Mouse (Mus musculus): Measurements from ENCODE around the gene Spn. TPM values are rescaled to one million over a fixed set of nuclear protein-coding genes. Genes with fewer than 3 reads are reported as not detected.
"Not testable (repeated sequence)": the region's sequence is repeated elsewhere in the genome, so short reads cannot be mapped to it uniquely, and the experiment has no call there.

Gene Spn
- total RNA-seq (2021): under 1 TPM; 0.12 to 0.25 TPM

GRCm38 (mm10) chr7:127137262-127138017, at the start of gene Spn:
Gene Spn, minus strand, starts transcription at chr7:127137823.
- DNase-seq (ENCODE audit: low spot score in 2 of 2): no peak
- intact Hi-C loops (cut with DNase I): no loop called here

GRCm38 (mm10) chr7:127187351-127187750, 49.7 kb upstream of the Spn start:
- intact Hi-C loops (cut with DNase I): loop anchor here (5.0 to 10.0 kb wide), 2 partner anchors 70 to 373 kb away; no protein-coding TSS in a partner anchor
- no peak for DNase-seq (ENCODE audit: low spot score in 2 of 2)

GRCm38 (mm10) chr7:127185601-127186000, 48.0 kb upstream of the Spn start:
- intact Hi-C loops (cut with DNase I): loop anchor here (5.0 to 10.0 kb wide), 2 partner anchors 68 to 371 kb away; no protein-coding TSS in a partner anchor
- no peak for DNase-seq (ENCODE audit: low spot score in 2 of 2)

GRCm38 (mm10) chr7:127184720-127185119, 47.1 kb upstream of the Spn start:
- no peak for DNase-seq (ENCODE audit: low spot score in 2 of 2)
- intact Hi-C loops (cut with DNase I): loop anchor here (5.0 to 10.0 kb wide), 2 partner anchors 67 to 370 kb away; no protein-coding TSS in a partner anchor

GRCm38 (mm10) chr7:127183828-127184227, 46.2 kb upstream of the Spn start:
- no peak for DNase-seq (ENCODE audit: low spot score in 2 of 2)
- intact Hi-C loops (cut with DNase I): loop anchor here (10.0 kb wide), 1 partner anchor 369 kb away; no protein-coding TSS in a partner anchor

- no peak for DNase-seq (ENCODE audit: low spot score in 2 of 2)
- intact Hi-C loops (cut with DNase I): loop anchor here (10.0 kb wide), 1 partner anchor 369 kb away; no protein-coding TSS in a partner anchor
Measured at GRCm38 (mm10) chr7:127183345-127183744, 45.7 kb upstream of the Spn start.

- not testable (repeated sequence) for DNase-seq (ENCODE audit: low spot score in 2 of 2)
- intact Hi-C loops (cut with DNase I): loop anchor here (10.0 kb wide), 1 partner anchor 367 kb away; no protein-coding TSS in a partner anchor
Measured at GRCm38 (mm10) chr7:127181724-127182123, 44.1 kb upstream of the Spn start.

GRCm38 (mm10) chr7:127180783-127181182, 43.2 kb upstream of the Spn start:
- intact Hi-C loops (cut with DNase I): loop anchor here (10.0 kb wide), 1 partner anchor 366 kb away; no protein-coding TSS in a partner anchor
- no peak for DNase-seq (ENCODE audit: low spot score in 2 of 2)

- no peak for DNase-seq (ENCODE audit: low spot score in 2 of 2)
- intact Hi-C loops (cut with DNase I): loop anchor here (10.0 kb wide), 1 partner anchor 112 kb away; no protein-coding TSS in a partner anchor
Measured at GRCm38 (mm10) chr7:127176937-127177336, 39.3 kb upstream of the Spn start.

GRCm38 (mm10) chr7:127166501-127166900, 28.9 kb upstream of the Spn start:
- intact Hi-C loops (cut with DNase I): no loop called here
- DNase-seq (ENCODE audit: low spot score in 2 of 2): no peak

GRCm38 (mm10) chr7:127165607-127166493, 28.2 kb upstream of the Spn start:
- no peak for DNase-seq (ENCODE audit: low spot score in 2 of 2)
- intact Hi-C loops (cut with DNase I): no loop called here

GRCm38 (mm10) chr7:127164002-127164401, 26.4 kb upstream of the Spn start:
- DNase-seq (ENCODE audit: low spot score in 2 of 2): no peak
- intact Hi-C loops (cut with DNase I): no loop called here

GRCm38 (mm10) chr7:127162546-127162945, 24.9 kb upstream of the Spn start:
- no peak for DNase-seq (ENCODE audit: low spot score in 2 of 2)
- intact Hi-C loops (cut with DNase I): no loop called here

GRCm38 (mm10) chr7:127157548-127157947, 19.9 kb upstream of the Spn start:
- intact Hi-C loops (cut with DNase I): no loop called here
- DNase-seq (ENCODE audit: low spot score in 2 of 2): no peak

GRCm38 (mm10) chr7:127153477-127153876, 15.9 kb upstream of the Spn start:
- intact Hi-C loops (cut with DNase I): no loop called here
- DNase-seq (ENCODE audit: low spot score in 2 of 2): no peak

GRCm38 (mm10) chr7:127152464-127152863, 14.8 kb upstream of the Spn start:
- no peak for DNase-seq (ENCODE audit: low spot score in 2 of 2)
- intact Hi-C loops (cut with DNase I): no loop called here

GRCm38 (mm10) chr7:127147901-127148300, 10.3 kb upstream of the Spn start:
- intact Hi-C loops (cut with DNase I): no loop called here
- no peak for DNase-seq (ENCODE audit: low spot score in 2 of 2)

- intact Hi-C loops (cut with DNase I): no loop called here
- no peak for DNase-seq (ENCODE audit: low spot score in 2 of 2)
Measured at GRCm38 (mm10) chr7:127146267-127146603, 8.6 kb upstream of the Spn start.

GRCm38 (mm10) chr7:127145387-127146266, 8.0 kb upstream of the Spn start:
- intact Hi-C loops (cut with DNase I): no loop called here

More at GRCm38 (mm10) chr7:127145387-127146266, 8.0 kb upstream of the Spn start:
- no peak for DNase-seq (ENCODE audit: low spot score in 2 of 2)
